Mouse (Mus musculus): ENCODE measurements around the gene Rgs5.

Gene Rgs5

DNA sequence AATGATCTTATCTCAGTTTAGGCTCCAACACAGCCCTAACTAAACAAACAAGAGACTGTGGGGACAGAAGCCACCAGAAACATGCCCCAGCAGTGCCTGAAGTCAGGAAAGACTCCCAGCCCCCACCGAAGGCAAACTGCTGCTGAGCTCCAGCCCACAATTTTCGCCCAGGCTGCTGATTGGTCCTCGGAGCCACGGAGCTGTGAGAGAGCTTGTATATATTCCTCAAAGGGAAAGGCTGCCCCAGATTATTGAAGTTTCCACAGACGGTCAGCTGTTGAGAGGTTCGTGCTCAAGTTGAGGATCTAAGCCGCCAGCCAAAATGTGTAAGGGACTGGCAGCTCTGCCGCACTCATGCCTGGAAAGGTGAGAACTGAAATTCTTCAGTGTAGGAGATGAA lies at the start of gene Rgs5:
TSS of gene Rgs5 (plus strand) at position 246 of the 400 bp plus-strand sequence.
- DNase-seq (ENCODE audit: low spot score in 2 of 2): no peak

DNA sequence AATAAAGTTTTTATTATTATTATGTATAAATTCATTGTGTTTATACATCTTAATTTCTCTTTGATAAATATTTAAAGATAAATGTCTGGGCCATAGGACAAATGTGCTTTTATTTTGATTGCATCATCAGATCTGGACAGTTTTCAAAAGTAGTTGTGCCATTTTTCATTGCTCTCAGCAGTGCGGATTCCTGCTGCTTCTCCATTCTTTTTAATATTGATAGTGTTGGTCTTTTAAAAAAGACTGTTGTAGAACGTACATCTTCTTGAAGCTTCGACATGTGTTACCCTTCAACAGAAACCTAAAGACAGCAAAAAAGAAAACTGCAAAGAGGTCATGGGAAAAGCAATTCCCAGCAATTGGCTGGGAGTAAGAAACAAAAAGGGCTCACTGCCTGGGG lies 49.1 kb upstream of the Rgs5 start:
- no peak for DNase-seq (ENCODE audit: low spot score in 2 of 2)

DNA sequence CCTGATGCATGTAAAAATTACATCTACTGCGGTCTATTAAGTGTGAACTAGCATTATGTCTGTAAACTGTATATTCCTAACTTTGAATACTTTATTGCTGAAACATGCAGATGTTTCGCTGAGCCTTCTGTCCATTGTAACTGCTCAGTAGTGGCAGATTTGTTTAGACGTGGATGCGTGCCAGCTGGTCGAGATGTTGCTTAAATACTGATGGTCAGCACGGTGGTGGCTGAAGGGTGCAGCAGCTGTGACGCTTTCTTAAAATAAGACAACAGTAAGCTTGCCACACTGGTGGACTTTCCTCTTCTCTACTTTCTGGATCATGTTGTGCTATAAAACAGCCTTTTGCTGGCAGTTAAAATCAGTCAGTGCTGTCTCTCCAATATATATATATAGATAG lies 25.6 kb upstream of the Rgs5 start:
- DNase-seq (ENCODE audit: low spot score in 2 of 2): no peak

DNA sequence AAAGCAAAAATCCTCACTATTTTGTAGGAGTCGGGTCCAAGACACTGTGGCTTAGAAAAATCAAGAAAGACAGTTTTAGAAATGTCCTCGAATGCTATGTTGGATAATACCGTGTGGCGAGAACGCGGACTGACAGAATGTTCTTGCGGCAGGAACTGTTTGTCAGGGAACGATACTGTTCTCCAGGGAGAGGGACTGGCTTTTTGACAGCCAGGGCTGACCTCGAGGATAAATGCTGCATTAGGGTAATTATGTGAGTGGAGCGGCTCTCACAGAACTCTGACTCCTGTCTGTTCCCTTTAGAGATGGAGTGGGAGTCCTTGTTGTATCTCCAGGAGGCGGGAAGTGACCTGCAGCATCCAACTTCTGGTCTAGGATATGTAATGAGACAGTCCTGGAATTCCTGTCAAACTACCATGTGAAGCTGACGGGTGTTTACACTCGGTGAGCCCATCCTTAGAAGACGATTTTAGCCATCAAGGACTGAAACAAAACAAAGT lies 18.0 kb upstream of the Rgs5 start:
- DNase-seq (ENCODE audit: low spot score in 2 of 2): no peak

DNA sequence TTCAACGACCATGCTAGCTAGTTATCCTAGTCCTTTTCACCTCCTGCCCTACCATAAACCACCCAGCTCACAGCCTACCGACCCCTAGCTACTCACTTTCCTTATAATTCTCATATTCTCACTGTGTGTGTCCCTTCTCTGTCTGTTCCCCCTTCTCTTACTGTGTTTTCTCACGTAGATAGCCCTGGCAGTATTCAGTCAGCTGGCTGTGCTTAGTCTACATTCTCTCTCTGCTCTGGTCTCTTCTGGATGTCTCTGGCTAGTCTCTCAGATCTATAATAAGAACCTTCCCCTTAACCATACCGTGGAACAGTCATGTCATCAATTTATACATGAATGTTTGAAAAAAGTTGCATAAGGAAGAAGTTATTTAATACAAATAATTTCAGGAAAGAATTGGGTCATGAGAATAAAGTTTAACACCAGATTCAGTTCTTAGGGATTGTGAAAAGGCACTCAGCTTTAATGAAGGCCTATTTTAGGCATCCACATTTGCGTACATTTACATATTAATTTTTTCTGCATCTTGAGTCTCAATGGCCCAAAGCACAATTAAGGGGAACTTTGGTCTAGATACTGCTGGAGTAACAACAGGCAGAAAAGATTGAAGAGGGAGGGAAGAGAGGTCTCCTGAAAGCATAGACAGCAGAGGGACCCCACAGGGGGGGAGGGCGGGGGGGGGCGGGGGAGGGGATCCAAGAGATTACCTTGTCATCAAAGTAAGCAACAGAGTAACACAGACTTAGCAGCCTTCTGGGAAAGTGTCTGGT lies 10.2 kb upstream of the Rgs5 start:
- DNase-seq (ENCODE audit: low spot score in 2 of 2): no peak

DNA sequence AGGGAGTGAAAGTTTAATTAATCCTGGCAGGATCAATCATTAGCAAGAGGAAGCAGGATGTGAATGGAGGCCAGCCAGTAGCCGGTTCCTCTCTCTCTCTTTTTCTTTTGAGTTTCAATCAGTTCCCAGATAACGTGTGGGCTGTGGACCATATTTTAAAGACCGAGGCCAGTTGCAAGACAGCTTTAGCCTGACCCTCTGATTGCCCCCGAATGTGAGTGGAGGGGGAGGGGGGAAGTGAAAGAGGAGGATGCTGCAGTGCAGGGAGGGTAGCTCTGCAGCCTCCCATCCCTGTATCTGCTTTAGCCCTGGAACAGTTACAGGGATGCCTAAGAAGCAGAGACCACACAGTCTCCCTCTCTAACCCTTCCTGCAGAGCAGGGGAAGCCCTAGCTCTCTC lies 4.2 kb downstream of the Rgs5 start:
- no peak for DNase-seq (ENCODE audit: low spot score in 2 of 2)

DNA sequence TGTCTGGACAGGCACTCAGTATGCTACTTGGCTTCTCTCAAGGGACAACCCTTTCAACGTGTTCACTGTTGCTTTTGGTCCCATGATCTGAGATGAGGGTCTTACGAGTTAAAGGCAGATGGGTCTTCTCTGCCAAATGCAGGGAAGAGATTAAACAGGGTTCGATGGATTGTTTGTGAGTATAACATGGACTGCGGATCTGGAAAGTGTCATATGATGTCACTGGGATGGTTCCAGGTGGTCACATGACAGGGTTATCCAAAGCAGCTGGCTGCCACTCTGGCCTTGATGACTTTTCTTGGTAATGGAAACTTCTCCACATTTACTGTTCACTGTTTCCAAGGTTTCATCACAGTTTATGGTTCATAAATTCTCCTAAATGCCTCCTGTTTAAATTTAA lies 12.0 kb downstream of the Rgs5 start:
- no peak for DNase-seq (ENCODE audit: low spot score in 2 of 2)

DNA sequence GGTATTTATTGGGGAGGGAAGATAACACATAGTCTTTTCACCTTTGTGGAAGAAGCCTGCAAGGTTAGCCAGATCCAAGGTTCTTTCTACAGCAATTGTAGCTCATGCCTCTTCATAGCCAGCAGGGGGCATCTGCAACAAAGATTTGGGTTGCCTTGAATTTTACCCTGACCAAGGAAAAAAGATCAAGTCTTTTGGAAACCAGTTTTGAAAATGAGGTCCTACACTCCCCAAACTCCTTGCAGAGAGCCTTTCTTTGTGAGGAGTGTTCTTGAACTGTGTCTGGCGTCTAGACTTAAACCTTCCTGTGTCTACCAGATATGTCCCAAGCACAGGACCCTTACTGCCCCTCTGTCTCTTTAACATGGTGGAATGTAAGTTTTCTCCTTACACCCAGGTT lies 15.4 kb downstream of the Rgs5 start:
- DNase-seq (ENCODE audit: low spot score in 2 of 2): no peak

DNA sequence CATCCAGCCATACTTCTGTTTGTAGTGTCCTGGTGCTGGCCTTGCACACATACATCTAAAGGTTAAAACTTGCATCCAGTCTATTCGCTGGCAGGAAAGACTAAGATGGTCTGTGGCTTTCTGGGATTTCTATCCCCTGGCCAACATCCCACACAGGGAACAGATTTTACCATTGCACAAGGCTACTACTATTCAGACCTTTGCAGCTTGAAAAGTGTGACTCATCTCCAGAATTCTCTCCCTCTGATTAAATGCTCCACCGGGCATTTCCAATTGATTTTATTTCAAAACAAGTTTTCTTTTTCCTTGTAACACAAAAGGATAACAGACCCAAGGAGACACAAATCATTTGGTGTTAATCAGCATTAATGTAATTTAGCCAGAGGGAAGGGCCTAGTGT lies 16.5 kb downstream of the Rgs5 start:
- DNase-seq (ENCODE audit: low spot score in 2 of 2): no peak

DNA sequence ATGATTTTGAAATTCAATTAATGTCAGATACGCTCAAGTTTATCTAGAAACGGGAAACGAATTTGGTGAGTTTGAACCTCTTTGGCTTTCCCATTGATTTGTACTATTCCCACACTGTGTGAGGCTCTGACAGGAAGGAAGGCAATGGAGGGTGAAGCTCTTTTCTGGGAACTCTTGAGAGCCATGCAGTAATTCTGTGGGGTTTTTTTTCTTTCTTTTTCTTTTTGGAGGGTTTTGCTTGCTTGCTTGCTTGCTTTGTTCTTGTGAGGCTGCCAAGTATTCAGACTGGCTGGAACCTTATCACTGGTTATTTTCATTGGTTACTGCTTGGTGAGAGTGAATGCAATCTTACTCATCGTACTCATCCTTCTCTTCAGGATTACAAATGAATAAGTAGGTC lies 17.0 kb downstream of the Rgs5 start:
- no peak for DNase-seq (ENCODE audit: low spot score in 2 of 2)

DNA sequence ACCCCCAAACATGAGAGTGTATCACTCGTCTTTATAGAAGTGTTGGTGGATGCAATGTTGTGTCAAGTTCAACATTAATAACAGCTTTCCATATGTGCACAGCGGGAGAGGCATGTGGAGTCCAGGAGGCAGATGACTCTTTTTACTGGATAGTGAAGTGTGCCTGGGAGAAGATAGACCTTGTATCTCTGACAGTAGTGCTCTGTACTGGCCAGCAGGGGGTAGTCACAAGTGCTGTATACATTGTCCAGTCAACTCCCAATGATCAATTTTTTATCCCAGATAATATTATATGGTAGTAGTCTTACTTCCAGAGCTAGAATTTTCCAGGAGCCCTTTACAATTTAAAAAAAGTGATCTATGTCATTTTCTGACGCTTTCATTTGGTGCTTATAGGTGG lies 18.8 kb downstream of the Rgs5 start:
- no peak for DNase-seq (ENCODE audit: low spot score in 2 of 2)

DNA sequence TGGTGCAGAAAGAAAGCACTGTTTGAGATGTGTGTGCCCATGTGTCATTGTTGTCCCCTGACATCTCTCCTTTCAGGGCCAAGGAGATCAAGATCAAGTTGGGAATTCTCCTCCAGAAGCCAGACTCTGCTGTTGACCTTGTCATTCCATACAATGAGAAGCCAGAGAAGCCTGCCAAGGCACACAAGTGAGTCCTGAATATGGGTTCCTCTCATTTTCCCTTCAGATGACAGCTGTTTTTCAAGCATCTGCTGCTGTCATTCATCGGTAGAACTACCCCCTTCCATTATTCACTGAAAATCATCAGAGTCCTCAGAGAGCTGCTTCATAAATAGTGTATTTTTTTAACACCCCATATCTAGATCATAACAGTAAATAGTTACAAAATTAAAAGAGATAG lies 21.4 kb downstream of the Rgs5 start:
- no peak for DNase-seq (ENCODE audit: low spot score in 2 of 2)

DNA sequence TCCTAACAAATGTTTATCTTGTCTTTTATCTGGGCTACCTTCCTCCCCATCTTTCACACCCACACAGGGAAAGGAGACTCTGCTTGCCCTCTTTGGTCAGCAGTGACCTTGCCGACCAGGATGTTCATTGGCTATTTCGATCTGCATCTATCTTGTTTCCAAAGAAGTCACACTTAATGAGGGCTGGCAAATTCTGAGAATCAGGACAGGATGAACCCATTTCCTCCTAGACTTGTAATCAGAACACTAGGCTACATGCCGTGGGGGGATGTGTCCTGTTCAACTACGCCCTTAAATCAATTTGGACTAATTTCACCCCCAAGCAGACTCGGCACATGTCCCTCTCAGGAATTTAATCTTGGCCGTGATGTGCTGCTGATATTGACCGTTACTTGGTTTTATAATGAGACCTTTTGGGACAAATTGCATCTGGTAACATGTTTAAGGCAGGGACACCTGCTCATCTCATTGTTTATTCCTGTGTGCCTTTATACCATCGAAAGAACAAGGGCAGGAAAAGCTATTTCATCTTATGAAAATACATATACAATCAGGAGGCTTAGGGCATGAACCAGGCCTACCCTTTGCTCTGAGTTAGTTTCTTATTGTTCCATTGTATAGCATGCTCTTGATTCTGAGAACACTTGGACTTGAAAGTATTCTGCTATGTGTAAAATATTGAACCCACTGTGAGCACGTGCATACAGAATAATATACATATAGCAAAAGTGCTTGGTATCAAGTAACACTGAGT lies 25.3 kb downstream of the Rgs5 start:
- no peak for DNase-seq (ENCODE audit: low spot score in 2 of 2)

DNA sequence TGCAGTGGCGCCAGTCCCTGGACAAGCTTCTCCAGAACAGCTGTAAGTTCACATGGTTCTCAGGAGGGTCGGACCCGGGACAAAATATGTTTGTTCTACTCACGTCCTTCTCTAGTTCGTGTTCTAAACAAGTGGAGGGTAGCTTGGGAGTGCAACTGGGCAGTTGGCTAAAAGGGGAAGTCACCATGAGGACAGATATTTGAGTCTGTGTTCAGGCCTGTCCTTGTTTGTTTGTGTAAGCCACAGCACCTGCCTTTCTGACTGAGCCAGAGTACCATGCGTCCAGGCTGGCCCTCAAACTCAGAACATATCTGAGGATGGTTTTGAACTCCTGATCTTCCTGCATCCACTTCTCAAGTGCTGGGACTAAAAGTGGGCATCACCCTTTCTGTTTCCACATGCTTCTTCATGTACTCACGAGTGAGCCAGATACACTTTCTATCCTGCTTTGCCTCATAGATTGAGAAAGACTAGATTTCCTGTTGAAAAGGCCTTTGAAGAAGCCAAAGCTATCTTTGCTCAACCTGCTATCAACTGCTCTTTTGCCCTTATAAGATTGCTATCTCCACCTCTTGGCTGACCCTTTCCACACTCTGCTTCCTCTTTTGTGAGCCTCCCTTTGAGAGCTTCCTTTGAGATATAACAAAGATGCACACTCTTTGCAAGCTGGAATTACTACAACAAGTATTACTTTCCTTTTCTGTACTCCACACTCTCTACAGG lies 27.6 kb downstream of the Rgs5 start:
- DNase-seq (ENCODE audit: low spot score in 2 of 2): no peak

DNA sequence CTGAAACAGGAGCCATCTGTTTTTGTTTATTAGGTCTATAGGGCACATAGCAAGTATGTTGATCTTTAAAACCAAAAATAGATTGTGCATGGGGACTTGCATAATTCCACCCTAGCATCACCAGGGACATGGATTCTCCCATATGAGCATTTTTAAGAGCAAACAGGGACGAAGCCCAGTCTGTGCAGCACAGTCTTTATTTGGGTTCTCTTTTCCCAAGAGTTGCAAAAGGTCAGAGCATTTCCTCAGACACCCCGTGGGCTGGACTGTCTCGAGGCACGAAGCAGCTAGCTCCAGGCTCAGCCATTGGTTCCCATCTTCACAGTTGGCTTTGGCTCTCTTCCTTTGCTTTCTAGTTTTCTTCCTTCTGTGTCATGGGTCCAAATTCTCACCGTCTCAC lies 30.0 kb downstream of the Rgs5 start:
- DNase-seq (ENCODE audit: low spot score in 2 of 2): no peak

DNA sequence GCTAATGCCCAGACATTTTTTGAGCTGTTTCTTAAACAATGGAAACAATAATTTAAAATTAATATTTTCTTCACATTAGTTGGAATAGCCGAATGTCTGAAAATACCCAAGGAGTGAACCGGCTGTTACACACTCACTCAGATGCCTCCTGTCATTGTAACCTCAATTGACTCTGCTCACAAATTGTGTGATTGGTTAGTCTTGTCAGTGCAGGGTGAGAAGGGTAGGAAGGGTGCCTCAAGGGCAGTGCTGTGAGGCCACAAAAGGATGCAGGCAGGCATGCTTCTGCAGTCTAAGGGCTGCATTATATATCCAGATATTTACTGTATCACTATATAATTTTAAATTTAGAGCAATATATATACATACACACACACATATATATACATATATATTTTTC lies 37.7 kb downstream of the Rgs5 start:
- DNase-seq (ENCODE audit: low spot score in 2 of 2): no peak

DNA sequence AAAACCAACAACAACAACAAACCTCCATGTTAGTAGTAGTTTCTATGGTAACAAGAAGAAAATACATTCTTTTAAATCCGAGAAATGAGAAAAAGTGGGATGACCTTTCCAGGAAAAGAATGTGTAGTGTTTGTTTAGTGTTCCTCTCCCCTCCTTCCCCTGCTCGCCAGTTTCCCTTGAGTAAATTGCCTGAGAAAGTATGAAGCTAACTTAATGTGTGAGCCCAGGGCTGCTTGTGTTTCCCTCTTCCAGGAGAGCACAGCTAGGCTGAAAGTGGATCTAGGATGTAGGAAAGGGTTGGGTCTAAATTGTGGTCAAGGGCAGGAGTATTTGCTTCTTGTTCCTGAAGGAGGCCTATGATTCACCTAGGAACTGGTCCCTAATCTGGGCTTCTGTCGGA lies 38.2 kb downstream of the Rgs5 start:
- no peak for DNase-seq (ENCODE audit: low spot score in 2 of 2)

DNA sequence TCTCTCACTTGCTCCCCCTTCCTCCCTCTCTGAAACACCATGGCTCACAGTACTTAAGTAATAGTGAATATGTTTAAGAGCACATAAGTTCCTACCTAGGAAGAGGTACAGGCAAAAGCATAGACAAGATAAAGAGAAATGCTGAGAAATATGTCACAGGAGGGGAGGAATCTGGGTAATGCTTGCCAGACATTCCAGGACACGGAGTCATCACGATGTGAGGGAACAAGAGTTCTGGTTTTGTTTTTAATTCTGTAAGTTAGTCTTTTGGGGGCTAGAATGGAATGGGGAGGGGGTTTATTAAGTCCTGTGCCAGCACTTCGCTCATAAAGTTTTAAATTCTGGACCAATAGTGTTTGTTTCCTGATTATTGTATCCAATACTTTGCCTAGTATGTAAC lies 40.1 kb downstream of the Rgs5 start:
- no peak for DNase-seq (ENCODE audit: low spot score in 2 of 2)

DNA sequence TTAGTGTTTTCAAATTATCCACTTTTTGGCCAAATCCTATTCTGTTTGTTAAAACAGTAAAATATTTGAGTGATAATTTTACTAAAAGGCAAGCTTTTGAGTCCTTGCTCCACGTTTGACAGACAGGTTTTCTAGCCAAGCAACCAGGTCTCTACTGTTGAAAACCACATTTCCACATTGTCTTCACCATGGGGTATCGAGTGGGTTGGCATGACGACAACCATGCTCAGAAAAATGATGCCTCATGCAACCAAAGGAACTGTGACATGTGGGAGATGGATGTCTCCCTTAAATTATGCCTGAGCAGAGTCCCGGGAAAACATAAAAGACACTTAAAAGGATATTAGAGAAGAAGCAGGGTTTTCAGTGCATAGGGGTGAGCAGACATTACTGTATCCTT lies 41.9 kb downstream of the Rgs5 start:
- DNase-seq (ENCODE audit: low spot score in 2 of 2): no peak

DNA sequence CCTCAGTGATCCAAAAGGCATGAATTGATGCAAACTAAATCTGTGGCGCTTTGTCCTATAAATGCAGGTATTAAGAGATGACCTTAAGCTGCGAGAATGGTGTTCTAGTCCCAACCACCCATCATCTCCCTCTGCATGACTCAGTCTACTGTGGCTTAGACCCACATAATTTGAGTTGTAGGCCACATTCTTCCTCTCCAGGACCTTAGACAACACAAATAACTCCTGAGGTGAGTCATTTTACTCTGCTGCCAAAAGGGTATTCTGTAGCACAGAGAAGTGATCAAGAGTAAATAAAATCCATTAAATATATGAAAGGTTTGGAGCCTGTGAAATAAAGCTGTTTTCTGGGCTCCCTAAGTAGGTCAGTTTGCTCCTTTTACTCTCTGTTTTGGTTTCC lies 43.9 kb downstream of the Rgs5 start:
- no peak for DNase-seq (ENCODE audit: low spot score in 2 of 2)

DNA sequence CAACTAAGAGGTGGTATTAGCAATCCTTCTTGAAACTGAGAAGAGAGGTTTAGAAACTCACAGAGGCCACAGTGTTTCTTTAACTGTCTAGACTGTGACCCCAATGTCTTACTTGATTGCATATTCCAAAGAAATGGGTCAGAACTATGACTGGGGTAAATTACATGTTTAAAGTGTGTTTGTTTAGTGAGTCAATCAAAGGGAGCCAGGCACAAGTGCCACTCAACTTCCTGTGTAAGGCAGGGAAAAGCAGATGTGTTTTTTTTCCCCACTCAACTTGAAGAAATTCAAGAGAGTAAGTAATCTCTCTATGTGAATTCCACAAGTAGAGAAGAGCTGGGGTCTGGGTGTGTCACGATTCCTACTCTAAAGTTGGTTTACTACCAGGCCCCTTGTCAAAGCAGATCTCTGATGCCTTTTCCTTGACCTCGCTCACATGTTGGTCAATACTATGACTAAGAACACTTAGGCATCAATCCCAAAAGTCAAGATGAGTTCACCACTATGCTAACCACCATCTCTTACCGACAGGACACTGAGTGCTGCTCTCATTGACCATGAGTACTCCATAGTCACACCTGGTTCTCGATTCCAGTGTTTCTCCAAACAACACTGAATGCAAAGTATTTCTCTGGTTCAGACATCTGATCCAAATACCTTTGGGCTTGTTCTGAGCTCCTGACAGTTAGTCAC lies 49.2 kb downstream of the Rgs5 start:
- no peak for DNase-seq (ENCODE audit: low spot score in 2 of 2)

DNA sequence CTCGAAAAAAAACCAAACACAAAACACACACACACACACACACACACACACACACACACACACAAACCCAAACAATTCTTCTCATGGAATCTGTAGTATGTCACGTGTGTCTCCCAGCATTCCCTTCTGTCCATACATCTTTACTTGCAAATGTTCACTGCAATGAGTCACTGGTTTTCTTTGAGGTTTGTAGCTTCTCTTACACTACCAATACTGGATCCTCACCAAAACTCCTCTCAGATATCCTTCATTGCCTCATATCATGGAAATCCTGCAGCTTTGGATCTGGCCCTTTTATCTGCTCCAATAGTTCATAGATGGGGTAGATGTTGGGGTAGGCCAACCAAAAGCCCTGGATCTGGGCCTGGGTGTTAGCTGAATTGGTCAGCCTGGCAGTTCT lies 66.5 kb downstream of the Rgs5 start:
- DNase-seq (ENCODE audit: low spot score in 2 of 2): no peak

All from natural killer cell, adult 2 months (primary cell).